Mouse (Mus musculus) Muller cell, postnatal 12 days (primary cell): Measurements from ENCODE around the gene Casz1.

Experiments
- DNase-seq: peaks from one replicate; pipeline ENCODE4 v3.0.0-alpha.2; 2015; ENCODE audit errors: inconsistent ontology term

The Casz1 gene

DNA sequence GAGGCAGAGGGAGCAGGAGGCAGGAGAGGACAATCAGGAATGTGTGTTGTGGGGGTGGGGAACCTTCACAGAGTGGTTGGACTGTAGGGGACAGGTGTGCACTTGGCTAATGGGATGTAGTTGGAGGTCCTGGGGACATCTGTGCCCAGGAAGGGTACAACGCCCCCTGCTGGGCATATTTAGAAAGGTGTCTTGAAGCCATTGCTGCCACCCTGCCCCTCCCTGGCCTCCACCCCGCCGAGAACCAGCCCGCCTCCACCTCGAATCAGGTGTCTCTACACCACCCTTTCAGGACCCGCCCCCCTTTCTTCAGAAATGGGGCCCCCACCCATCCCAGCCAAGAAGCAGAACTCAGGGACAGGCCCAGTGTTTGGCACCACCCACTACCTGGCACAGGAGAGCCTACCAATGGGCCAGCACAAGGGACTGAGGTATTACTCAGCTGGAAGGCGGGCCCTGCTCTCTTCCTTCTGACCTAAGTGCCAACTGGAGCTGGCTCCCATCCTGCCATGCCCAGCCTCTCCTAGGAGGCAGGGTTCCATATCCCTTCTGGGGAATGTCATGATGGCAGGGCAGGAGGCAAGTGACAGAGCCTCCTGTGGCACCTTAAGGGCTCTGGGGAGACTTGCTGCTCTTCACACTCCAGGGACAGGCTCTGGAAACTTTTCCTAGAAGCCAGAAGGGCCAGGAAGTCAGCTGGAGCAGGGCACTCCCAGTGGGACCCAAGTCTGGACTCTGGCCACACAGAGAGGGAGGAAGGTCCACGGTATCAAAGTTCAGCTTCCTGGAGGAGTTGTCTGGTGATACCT lies 98.9 kb downstream of the Casz1 start:
- DNase-seq = no peak

DNA sequence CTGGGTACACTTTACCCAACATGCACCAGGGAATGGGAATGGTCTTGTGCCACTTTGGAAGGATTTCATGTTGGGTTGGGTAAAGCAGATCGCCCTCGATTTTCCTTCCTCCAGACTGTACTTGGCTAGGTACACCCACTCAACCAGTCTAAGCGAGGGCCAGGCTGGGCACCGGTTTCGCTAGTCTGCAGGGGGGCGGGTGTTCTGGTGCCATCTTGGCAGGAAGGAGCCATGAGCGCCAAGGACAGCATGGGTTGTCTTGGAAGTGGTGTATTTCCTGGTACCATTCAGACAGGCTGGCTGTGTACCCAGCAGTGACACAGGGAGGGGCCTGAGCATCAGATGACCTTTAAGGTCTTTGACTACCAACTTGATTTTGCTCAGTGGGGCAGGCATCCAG lies 101.1 kb downstream of the Casz1 start:
- no peak for DNase-seq

DNA sequence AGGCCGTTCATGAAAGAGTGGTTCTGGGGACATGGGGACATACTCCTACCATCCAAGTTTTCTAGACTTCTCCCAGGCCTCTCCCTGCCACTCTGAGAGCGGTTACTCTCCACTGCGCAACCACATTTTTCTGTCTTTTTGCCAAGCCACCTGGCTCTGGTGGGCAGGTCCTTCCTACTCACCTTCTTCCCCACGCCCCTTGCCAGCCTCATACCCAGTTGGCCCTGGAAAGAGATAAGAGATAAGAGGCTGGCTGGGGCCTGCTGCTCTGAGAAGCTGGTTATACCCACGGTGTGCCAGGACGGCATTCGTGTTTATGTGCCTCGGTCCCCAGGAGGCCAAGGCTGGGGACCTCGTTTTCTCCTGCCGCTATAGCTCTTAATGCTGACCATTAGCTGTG lies 102.6 kb downstream of the Casz1 start:
- DNase-seq = no peak

DNA sequence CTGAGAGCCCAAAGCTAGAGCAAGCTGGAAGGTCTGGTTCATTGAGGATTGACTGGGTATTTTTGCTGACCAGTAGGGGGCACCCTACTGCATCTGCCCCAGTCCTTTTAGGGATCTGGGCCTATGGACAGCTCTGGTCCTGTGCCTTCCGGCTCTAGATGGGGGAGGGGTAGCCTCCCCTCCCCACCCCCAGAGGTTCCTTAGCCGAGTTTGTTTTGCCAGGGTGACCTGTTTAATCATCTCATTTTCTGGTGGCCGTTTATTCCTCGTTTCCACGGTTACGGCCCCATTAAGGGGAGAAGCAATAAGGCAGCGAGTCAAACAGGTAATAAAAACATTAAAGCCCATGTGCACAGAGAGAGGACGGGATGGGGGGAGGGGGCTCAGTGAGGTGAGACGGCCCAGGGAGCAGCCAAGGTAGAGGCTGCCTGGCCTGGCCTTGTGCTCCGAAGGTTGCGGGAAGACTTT lies 104.0 kb downstream of the Casz1 start:
- no peak for DNase-seq

DNA sequence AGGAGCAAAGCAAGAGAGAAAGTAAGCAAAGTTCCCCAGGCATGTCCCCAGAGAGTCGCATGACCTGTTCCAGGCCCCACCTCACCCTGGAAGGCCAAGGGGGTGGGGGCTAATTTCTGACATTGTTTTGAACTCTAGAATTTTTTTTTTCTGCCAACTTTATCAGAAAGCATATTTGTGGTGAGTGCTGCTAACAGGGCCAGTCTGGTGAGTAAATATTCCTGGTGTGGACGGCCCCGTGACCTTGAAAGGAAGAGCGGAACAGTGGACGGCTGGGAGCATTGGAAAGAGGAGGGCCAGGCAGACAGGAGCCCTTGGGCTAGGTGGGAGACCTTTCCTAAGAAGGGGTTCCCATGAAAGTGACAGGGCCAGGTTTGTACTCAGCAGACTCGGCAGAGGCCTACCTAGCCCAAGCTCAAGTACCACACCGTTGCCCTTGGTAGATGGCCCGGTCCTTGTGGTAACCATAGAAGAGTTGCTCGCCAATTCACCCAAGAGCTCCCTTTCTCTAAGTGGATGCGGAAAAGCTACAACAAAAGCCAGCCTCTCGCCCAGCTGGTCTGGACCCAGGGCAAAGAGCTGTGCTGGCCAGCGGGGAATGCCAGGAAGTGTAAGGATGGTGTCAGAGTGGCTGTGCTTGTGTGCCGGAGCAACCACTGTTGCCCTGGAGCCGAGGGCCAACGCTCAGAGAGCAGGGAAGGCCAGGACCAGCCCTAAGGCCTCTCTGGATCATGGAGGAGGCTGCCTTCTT lies 104.7 kb downstream of the Casz1 start:
- peak; percentile 66 for DNase-seq

DNA sequence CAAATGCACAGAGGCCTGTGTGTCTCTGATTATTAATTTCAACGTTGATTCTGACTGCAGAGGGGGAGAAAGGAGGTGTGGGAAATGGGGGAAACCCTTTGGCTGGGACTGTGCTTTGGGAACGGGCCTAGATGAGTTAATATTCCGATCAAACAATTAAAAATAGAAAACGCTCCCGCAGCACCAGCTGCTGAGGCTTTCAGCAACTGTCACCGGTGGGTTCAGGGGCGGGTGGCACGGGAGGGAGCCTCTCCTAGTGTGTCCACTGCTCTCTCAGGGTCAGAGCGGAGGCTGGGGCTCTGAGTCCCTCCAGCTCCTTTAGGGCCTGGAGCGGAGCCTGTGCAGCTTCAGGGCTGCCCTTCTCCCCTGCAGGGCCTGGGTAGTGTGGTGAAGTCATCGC lies 105.3 kb downstream of the Casz1 start:
- no peak for DNase-seq

DNA sequence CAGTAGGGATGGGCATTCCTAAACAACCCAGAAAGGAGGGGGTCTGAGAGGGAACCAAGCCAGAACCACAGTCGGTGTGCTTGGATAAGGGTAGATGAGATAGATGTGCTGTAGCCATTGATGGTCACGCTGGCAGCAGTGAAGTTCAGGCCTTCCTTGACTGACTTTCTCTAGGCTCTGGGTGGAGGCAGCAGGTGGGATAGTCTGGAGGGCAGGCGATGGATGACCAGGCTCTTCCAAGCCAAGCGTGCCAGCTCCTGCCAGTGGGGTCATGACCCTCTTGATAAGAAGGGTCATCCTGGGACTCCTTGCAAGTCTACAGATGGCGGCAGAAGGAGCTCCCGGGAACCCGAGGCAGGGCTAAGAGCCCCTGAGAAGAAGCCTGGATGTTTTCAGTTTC lies 107.9 kb downstream of the Casz1 start:
- no peak for DNase-seq

DNA sequence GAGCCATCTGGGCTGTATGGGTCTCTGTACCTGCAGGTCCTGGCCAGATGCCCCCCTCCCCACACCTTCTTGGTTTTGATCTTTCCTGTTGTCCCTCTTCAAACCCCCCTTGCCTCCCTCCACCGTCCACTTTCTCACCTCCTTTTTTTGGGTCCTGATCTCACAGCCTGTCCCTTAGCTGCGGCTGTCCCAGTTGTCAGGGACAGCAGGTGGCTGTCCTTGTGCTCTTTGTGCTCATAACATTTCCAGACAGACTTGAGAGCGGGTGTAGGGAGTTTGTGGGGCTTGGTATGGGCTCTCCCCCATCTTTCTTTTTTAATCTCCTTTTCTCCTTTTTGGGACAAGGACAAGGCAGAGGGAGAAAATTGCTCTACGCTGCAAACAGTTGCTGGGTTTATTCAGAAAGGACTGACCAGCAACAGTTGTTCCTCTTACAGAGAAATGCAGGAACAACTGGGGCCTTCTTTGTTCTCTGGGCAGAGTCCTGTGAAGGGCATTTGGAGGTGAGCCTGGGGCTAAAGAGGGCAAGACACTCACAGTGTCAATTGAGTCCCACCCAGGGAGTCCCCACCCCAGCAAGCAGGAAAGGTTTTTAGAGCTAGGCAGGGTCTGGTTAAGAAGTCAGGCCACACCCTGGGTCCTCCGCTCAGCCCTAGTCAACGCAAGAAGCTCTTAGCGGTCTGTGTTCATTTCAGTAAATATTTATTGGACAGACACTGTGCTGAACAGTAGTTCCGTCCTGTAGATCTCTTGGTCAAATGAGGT lies 108.8 kb downstream of the Casz1 start:
- no peak for DNase-seq

DNA sequence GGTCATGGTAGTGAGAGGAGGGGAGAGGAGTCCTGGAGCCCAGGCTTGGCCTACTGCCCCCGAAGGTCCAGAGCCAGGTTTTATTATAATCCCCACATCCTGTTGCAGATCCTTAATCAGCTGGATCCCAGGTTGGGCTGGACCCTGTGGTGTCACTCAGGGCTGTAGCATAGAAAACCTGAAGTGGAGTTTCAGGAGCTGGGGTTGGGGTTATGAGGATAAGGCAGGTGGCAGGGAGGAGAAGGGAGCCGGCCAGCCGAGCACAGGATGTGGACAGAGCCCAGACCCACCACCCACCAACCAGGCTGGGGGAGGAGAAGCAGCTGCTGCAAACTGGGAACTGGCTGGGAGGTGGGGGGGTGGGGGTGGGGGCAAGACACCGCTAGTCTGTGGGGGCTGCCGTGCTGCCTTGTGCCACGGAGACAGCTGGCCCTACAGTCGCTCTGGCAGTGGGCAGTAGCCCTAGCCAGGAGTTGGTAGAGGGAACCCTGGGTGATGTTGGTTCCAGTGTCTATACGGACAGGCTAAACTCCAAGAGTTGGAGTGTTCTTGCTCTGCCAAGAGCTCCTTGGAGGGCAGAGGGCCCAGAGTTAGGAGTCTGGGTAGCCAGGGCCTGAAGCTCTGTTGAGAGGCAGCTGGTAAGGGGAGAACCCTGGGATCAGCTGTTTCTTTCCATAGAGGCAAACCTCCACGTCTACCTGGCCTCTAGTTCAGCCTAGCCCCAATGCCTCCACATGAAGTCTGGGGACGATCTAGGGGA lies 110.8 kb downstream of the Casz1 start:
- peak; percentile 51 for DNase-seq

DNA sequence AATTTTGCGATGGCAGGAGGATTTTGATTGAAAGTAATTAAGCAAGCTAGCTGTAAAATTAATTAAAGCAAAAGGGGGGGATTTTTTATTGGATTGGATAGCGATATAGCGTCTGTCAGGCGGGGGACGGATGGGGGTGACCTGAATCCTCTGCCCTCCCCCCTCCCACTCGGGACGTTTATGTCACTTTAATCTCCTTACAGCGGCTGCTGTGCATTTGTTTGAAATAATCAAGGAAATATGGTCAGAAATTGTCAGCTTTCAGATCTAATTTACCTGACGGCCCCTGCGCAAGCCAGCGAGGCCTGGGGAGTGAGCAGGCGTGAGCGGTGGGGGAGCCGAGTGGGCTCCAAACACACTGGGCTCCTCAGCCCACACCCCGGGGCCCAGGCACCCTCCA lies 111.6 kb downstream of the Casz1 start:
- no peak for DNase-seq

DNA sequence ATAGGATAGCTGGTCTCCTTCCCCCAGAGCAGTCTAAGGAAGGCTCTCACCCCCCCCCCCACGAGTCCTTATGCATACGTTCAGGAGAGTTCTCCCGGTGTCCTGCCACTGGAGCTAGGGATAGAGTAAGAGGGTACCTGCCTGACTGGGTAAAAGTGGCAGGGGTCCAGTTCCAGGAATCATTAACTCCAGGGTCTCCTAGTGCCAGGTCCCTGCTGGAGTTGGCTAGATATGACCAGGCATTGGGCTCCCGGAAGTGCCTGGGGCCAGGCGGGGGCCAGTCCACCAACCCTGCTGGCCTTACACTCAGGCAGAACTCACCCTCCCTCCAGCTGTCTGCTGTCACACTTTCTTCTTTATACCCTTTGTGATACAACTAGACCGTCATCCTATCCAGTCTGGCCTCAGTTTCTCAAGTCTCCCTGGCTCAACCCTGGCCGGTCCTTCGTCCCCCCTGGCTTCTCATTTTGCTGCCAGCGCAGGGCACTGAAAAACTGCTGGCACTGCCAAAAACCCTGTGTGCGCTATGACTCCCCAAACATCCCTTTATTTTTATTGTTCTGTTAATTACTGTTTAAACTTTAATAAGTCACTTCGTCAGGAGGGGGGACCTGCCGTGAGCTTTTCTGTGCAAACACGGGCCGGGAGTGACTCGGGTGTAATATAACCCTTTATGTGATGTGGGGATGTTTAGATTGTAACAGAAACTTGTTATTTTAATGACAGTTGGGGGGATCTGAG lies 114.6 kb downstream of the Casz1 start:
- DNase-seq = no peak

DNA sequence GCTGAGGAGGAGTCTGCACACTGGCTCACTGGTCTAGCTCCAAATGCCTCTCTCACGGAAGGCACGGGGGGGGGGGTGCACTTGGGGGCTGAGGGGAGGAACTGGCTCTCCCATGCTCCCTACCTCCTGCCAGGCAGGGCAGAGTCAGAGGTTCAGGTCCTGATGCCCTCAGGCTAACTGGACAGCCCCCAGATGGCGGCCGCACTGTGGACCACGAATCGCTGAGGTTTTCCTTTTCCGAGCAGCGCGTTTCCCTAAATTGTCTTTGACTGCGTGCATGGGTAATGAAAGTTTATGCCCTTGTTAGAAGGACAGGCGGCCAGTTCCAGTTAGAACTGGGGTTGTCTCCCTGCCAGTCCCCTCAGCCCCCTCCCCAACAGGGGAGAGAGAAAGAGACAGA lies 116.4 kb downstream of the Casz1 start:
- no peak for DNase-seq

DNA sequence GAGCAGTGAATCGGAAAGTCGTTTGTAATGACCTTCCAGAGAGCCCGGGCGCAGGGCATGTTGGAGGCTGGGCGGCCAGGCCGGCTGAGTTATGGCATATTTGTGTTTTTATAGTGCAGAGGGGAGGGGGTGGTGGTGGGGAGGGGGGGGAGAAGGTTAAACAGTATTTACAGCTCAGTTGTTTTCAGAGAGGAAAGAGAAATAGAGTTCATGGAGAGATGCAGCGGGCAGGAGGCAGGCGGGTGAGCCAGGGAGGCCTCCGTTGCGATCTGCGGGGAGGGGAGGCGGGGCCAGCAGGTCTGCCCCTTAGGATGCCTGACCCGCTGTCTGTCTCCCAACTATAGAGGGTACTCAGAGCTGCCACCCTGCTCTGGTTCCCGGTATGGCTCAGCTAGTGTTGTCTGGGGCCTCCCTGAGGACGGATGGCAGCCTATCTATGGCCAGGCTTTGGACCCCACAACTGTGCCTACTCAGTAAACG lies 118.0 kb downstream of the Casz1 start:
- no peak for DNase-seq

DNA sequence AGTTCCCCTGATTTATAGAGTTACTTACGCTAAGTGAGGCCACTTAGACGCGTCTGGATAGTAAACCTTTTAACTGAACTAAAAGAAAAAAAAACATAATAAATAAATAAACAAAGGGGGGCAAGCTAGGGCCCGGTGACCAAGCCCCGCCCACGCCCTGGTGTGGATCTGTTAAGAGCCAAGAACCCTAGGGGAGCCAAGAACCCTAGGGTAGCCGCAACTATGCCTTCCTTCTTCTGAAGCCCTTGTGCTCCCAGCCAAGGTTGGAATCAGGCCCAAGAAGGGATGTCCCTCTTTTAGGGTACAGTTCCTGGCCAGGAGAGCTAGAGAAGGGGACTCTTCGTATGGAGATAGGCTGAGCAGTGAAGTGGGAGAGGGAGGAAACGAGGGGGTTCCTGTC lies 119.2 kb downstream of the Casz1 start:
- DNase-seq = no peak

DNA sequence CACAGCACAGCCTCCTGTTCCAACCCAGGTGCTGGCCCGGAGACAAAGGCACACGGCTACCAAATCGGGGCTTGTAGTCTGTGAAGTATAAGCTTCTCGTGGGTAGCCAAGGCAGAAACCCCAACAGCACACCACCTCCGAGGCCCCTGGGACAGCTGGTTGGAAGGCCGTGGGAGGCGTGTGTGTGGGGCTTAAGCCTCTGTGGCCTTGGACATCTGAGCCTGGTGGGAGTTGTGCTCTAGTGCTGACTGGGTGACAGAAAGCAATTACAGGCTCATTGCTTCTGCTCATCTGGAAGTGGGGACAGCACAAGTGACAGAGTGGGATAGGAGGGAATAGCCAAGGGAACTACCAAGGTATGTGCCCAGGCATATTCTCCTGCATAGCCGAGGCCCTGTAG lies 119.7 kb downstream of the Casz1 start:
- DNase-seq = no peak

DNA sequence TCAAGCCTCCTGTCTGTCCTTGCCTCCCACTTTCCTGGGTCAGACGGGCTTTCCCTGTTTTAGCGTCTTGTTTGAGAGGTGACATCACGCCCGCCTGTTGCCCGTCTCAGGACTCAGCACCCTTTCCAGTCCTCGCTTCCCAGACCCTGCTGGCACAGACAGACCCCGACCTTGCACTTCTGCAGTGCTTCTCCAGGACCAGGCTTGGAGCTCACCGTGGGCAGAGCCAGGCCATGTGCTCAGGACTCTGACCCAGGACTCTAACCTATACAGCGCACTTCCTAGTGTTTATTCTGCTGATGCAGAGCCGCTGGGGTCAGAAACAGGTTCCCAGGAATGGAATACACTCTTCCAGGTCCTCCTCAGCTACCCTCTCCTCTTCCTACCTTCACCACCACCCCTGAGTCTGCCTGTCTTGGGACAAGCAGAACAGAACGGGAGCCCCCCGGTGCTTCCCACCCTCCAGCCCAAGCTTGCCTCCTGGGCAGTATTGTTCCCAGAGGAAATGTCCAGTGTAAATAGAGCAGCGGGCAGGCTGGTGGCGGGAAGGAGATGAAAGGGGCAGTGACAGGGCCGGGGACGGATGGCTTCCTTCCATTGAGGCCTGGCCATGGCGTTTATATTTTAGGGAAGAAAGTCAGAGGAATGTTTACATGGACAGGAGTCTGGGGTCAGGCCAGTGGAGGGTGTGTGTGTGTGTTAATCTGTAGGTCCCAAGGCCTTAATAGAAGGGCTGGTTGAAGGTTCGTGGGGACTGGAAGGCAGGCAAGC lies 121.5 kb downstream of the Casz1 start:
- no peak for DNase-seq

DNA sequence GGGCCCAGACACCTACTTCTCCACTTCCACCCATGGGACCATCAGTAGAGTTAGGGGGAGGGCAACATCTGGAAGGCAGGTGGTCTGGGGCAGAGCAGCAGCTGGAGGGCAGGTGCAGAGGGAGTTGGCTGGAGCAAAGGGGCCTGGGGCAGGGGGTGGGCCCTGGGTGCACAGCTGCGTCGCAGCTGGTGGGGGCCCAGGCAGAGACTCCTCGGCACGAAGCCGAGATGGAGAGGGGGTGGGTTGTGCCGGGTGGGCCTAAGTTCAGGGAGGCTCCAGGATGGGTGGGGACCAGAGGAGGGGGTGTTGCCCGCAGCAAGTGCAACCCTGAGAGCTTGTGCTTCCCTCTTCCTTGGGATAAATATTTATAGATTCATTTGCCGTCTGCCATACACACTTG lies 122.2 kb downstream of the Casz1 start:
- DNase-seq = no peak

DNA sequence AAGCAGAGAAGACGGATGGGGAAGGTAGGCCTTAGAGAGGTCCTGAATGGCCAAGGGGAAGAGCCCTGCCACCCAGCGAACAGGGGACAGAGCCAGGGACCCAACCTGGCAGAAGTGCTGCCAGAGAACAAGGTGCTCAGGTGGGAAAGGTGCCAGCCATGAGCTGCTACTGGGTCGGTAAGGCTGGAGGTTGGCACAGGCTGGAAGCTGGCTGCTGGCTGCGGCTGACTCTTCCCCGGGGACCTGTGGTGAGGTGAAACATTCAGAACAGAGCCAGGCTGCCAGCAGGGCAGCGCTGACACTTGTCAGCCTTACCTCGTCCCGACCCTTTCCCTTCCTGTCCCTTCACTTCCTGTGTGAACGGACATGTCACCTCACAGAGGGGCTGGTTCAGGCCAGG lies 124.1 kb downstream of the Casz1 start:
- DNase-seq = no peak

DNA sequence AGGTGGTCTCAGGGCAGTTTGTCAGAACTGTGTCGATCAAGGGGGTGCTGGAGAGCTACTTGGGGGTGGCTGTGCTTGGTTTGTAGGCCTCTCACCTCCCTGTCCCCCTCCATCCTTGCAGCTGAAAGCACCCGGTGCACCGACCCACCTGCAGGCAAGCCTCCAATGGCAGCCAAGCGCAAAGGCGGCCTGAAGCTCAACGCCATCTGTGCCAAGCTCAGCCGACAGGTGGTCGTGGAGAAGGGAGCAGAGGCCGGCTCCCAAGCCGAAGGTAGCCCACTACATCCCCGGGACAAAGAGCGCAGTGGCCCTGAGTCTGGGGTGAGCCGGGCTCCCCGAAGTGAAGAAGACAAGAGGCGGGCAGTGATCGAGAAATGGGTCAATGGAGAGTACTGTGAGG lies 124.6 kb downstream of the Casz1 start:
- no peak for DNase-seq

DNA sequence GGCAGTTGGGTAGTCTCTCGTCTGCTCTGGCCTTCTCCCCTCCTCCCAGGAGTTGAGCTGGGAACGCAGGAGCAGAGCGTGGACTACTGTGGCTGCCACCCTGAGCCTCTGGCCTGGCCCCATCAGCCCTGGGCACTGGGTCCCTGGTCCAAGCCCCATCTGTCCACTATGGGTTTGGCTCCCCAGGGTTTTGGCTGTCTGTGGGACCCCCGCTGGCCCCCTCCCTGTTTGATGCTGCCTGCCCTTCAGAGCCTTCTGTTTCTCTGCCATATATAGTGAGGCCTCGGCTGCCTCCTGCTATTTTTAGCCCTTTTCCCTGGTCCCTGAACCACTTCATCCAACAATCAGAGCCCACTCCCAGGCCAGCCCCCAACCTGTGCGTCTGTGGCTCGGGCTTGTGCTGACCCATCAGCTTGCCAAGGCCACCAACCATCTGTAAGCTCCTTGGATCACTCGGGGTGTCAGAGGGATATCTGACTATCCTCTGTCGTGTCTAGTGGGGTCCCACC lies 126.5 kb downstream of the Casz1 start:
- no peak for DNase-seq
